Mouse (Mus musculus) bone marrow, adult 2 months (tissue): Measurements from ENCODE around the gene Mlst8.

ENCODE experiments used
- CTCF ChIP-seq: fragments of 200-500 bp; IDR thresholded peaks from 2 replicates; pipeline ENCODE4 v1.5.1; 2011; ENCODE audit warnings: low read length, control low read depth; ENCODE audit not compliant: control insufficient read depth, insufficient read depth
- POLR2A ChIP-seq: fragments of 200-500 bp; IDR thresholded peaks from 2 replicates; pipeline ENCODE4 v1.6.1; 2011; ENCODE audit warnings: low read depth, mild to moderate bottlenecking, control low read depth, low read length, borderline replicate concordance; ENCODE audit not compliant: control insufficient read depth

DNA sequence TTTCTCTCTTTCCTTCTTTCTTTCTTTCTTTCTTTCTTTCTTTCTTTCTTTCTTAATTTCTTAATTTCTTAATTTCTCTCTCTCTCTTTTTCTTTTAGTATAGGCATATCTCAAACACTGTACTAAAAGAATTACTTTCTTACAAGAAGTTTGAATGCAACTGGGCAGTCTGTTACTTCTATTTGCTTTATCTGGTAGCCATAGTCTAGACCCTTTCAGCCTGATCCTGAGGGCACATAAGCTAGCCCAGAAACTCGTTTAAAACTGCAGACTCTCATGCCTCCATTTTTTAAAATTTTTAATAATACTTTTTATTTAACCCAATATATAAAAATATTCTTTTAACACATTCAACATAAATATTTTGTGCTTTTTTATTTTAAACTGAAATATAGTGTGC is 553 bp upstream of the Mlst8 start:
- no peak for TF ChIP-seq CTCF
- no peak for TF ChIP-seq POLR2A
